Mouse (Mus musculus): ENCODE results near the gene Smyd2. TPM values are rescaled to one million over a fixed set of nuclear protein-coding genes. Genes with fewer than 3 reads are reported as not detected.

Smyd2 gene
- total and polyA plus RNA-seq, 3 experiments, result 79.9 to 119 (median 84.7) TPM

GRCm38 (mm10) chr1:189959802-189960201, 37.6 kb upstream of the Smyd2 start:
- no peak overlapping the region for H3K9ac ChIP-seq (ENCODE audit: insufficient read depth, low read depth)
- no peak overlapping the region for H3K4me3 ChIP-seq (replicated peaks in 1 of 3; ENCODE audit: low read depth in 2 of 3, low read length in 2 of 3, poor library complexity in 1 of 3)
- dilution Hi-C loops (cut with MboI; ENCODE audit: extremely low pct_ligation_motif_present, extremely low pct_unique_long_range_greater_than_20kb, low sequenced_read_pairs), result no loop called here
- H3K79me2 ChIP-seq (replicated peaks; ENCODE audit: control insufficient read depth, extremely low read depth, insufficient read depth, poor library complexity, severe bottlenecking), result no peaks in the 10 kb centered on the region
- in situ Hi-C loops (cut with MboI; ENCODE audit: low pct_ligation_motif_present, low pct_unique_long_range_greater_than_20kb, low sequenced_read_pairs), result no loop called here
- no peak for TF ChIP-seq RAD21 (IDR thresholded peaks at IDR 0.05; ENCODE audit: low read depth, low read length)
- TF ChIP-seq JUND (conservative IDR thresholded peaks at IDR 0.05; ENCODE audit: low read depth, low read length), result no peak
- TF ChIP-seq ZC3H11A (IDR thresholded peaks at IDR 0.05; ENCODE audit: low read depth, low read length), result no peak
- no peak for TF ChIP-seq CTCF (conservative IDR thresholded peaks at IDR 0.05 in 1 of 2, IDR thresholded peaks at IDR 0.05 in 1 of 2; ENCODE audit: low read depth in 2 of 2, low read length in 2 of 2)
- TF ChIP-seq TBP (conservative IDR thresholded peaks at IDR 0.05; ENCODE audit: low read depth, low read length), result no peak
- no peak for DNase-seq (ENCODE audit: extremely low read depth)
- no peaks in the 10 kb centered on the region for H3K36me3 ChIP-seq (replicated peaks in 1 of 2; ENCODE audit: control insufficient read depth in 1 of 2, insufficient read depth in 1 of 2, low read length in 1 of 2)
- no peak overlapping the region for H3K27ac ChIP-seq (ENCODE audit: insufficient read depth, low read depth)
- peaks cover 12% of the 10 kb centered on the region for H3K27me3 ChIP-seq (replicated peaks)
- H3K4me1 ChIP-seq (ENCODE audit: control insufficient read depth in 1 of 2, insufficient read depth in 2 of 2), result peaks cover 0 to 5% of the 10 kb centered on the region in 2 experiments; a peak in 1 of 4 replicates
- no peaks in the 10 kb centered on the region for H3K9me3 ChIP-seq (replicated peaks; ENCODE audit: low read length)
- H3K4me2 ChIP-seq (ENCODE audit: insufficient read depth, low read depth, poor library complexity, severe bottlenecking), result no peak overlapping the region

GRCm38 (mm10) chr1:189951861-189952260, 29.7 kb upstream of the Smyd2 start:
- Histone ChIP-seq H3K4me2 (ENCODE audit: insufficient read depth, low read depth, poor library complexity, severe bottlenecking) (no peak overlapping the region), H3K27me3 (replicated peaks) (no peaks in the 10 kb centered on the region), H3K4me3 (replicated peaks in 1 of 3; ENCODE audit: low read depth in 2 of 3, low read length in 2 of 3, poor library complexity in 1 of 3) (no peak overlapping the region), H3K4me1 (ENCODE audit: control insufficient read depth in 1 of 2, insufficient read depth in 2 of 2) (no peaks in the 10 kb centered on the region), H3K36me3 (replicated peaks in 1 of 2; ENCODE audit: control insufficient read depth in 1 of 2, insufficient read depth in 1 of 2, low read length in 1 of 2) (no peaks in the 10 kb centered on the region), H3K79me2 (replicated peaks; ENCODE audit: control insufficient read depth, extremely low read depth, insufficient read depth, poor library complexity, severe bottlenecking) (no peaks in the 10 kb centered on the region), H3K9me3 (replicated peaks; ENCODE audit: low read length) (no peaks in the 10 kb centered on the region), H3K27ac (ENCODE audit: insufficient read depth, low read depth) (no peak overlapping the region), H3K9ac (ENCODE audit: insufficient read depth, low read depth) (no peak overlapping the region)
- dilution Hi-C loops (cut with MboI; ENCODE audit: extremely low pct_ligation_motif_present, extremely low pct_unique_long_range_greater_than_20kb, low sequenced_read_pairs) (no loop called here), in situ Hi-C loops (cut with MboI; ENCODE audit: low pct_ligation_motif_present, low pct_unique_long_range_greater_than_20kb, low sequenced_read_pairs) (no loop called here)
- no peak for DNase-seq (ENCODE audit: extremely low read depth)
- TF ChIP-seq JUN (IDR thresholded peaks at IDR 0.05; ENCODE audit: insufficient read depth, low read depth, low read length), result no peak
- no peak for TF ChIP-seq MAFK (IDR thresholded peaks at IDR 0.05; ENCODE audit: insufficient replicate concordance, low read length)
- TF ChIP-seq RCOR1 (conservative IDR thresholded peaks at IDR 0.05; ENCODE audit: low read depth, low read length), result no peak
- TF ChIP-seq CHD2 (IDR thresholded peaks at IDR 0.05; ENCODE audit: low read length), result no peak
- TF ChIP-seq KAT2A (IDR thresholded peaks at IDR 0.05; ENCODE audit: insufficient replicate concordance, low read length), result no peak
- TF ChIP-seq IRF4 (IDR thresholded peaks at IDR 0.05; ENCODE audit: low read depth, low read length), result no peak
- no peak for TF ChIP-seq EP300 (IDR thresholded peaks at IDR 0.05; ENCODE audit: low read length)
- TF ChIP-seq POLR2AphosphoS2 (IDR thresholded peaks at IDR 0.05; ENCODE audit: low read depth, low read length), result no peak
- no peak for TF ChIP-seq MYC (IDR thresholded peaks at IDR 0.05; ENCODE audit: low read depth, low read length)
- TF ChIP-seq SIN3A (IDR thresholded peaks at IDR 0.05; ENCODE audit: low read length), result no peak
- no peak for TF ChIP-seq ZKSCAN1 (IDR thresholded peaks at IDR 0.05; ENCODE audit: borderline replicate concordance, low read depth, low read length)
- TF ChIP-seq MEF2A (IDR thresholded peaks at IDR 0.05; ENCODE audit: borderline replicate concordance, low read depth, low read length), result no peak
- no peak for TF ChIP-seq NRF1 (IDR thresholded peaks at IDR 0.05; ENCODE audit: low read depth, low read length)
- TF ChIP-seq CTCF (conservative IDR thresholded peaks at IDR 0.05 in 1 of 2, IDR thresholded peaks at IDR 0.05 in 1 of 2; ENCODE audit: low read depth in 2 of 2, low read length in 2 of 2), result no peak
- no peak for TF ChIP-seq NELFE (IDR thresholded peaks at IDR 0.05; ENCODE audit: low read depth, low read length)
- no peak for TF ChIP-seq RAD21 (IDR thresholded peaks at IDR 0.05; ENCODE audit: low read depth, low read length)
- TF ChIP-seq MXI1 (IDR thresholded peaks at IDR 0.05; ENCODE audit: low read depth, low read length), result no peak
- TF ChIP-seq PAX5 (IDR thresholded peaks at IDR 0.05; ENCODE audit: low read length), result no peak
- no peak for TF ChIP-seq TBP (conservative IDR thresholded peaks at IDR 0.05; ENCODE audit: low read depth, low read length)
- TF ChIP-seq GABPA (IDR thresholded peaks at IDR 0.05; ENCODE audit: insufficient replicate concordance, low read depth, low read length), result no peak
